Mouse (Mus musculus): ENCODE data around the gene Rab10. TPM values are rescaled to one million over a fixed set of nuclear protein-coding genes. Genes with fewer than 3 reads are reported as not detected.

Gene Rab10
- polyA plus RNA-seq, 1 experiment from 2014 or later: 68.9 TPM

- H3K27ac ChIP-seq (ENCODE audit: low read depth, low read length): no peak overlapping the region
- no peak overlapping the region for H3K4me3 ChIP-seq (ENCODE audit: low read depth, low read length)
- H3K9me3 ChIP-seq (replicated peaks; ENCODE audit: control insufficient read depth, low read length): no peaks in the 10 kb centered on the region
- no peak for ATAC-seq (replicated peaks; ENCODE audit: insufficient number of reproducible peaks, low FRiP score, low TSS enrichment)
- H3K36me3 ChIP-seq (ENCODE audit: control insufficient read depth, insufficient read depth, low read length): 0 out of 2 replicates have a peak, but pooled peaks cover 2% of the 10 kb centered on the region
- H3K4me1 ChIP-seq (ENCODE audit: control insufficient read depth, insufficient read depth, low read length): no peaks in the 10 kb centered on the region
- 52% methylated on average over 1 of the region's 1 CpGs for WGBS (ENCODE audit: insufficient replicate concordance)
- no peaks in the 10 kb centered on the region for H3K27me3 ChIP-seq (ENCODE audit: control insufficient read depth, insufficient read depth, low read length)
- H3K9ac ChIP-seq (ENCODE audit: low read depth, low read length): no peak overlapping the region
- H3K4me2 ChIP-seq: no peak overlapping the region
Measured at GRCm38 (mm10) chr12:3285919-3286318, 23.9 kb downstream of the Rab10 start.

GRCm38 (mm10) chr12:3285377-3285776 is 24.4 kb downstream of the Rab10 start:
- no peaks in the 10 kb centered on the region for H3K27me3 ChIP-seq (ENCODE audit: control insufficient read depth, insufficient read depth, low read length)
- no peaks in the 10 kb centered on the region for H3K4me1 ChIP-seq (ENCODE audit: control insufficient read depth, insufficient read depth, low read length)
- WGBS (ENCODE audit: insufficient replicate concordance): 76% methylated on average over 6 of the region's 6 CpGs
- H3K9ac ChIP-seq (ENCODE audit: low read depth, low read length): no peak overlapping the region
- peak overlapping the region; percentile 32; the same call in 1 of the 2 replicates for H3K4me2 ChIP-seq
- no peaks in the 10 kb centered on the region for H3K36me3 ChIP-seq (ENCODE audit: control insufficient read depth, insufficient read depth, low read length)
- peak overlapping the region; percentile 46; the same call in 1 of the 2 replicates for H3K27ac ChIP-seq (ENCODE audit: low read depth, low read length)
- no peak overlapping the region for H3K4me3 ChIP-seq (ENCODE audit: low read depth, low read length)
- H3K9me3 ChIP-seq (replicated peaks; ENCODE audit: control insufficient read depth, low read length): no peaks in the 10 kb centered on the region
- ATAC-seq (replicated peaks; ENCODE audit: insufficient number of reproducible peaks, low FRiP score, low TSS enrichment): no peak

GRCm38 (mm10) chr12:3284463-3284862 is 25.3 kb downstream of the Rab10 start:
- no peaks in the 10 kb centered on the region for H3K9me3 ChIP-seq (replicated peaks; ENCODE audit: control insufficient read depth, low read length)
- H3K9ac ChIP-seq (ENCODE audit: low read depth, low read length): no peak overlapping the region
- no peaks in the 10 kb centered on the region for H3K36me3 ChIP-seq (ENCODE audit: control insufficient read depth, insufficient read depth, low read length)
- no peak overlapping the region for H3K27ac ChIP-seq (ENCODE audit: low read depth, low read length)
- no peak overlapping the region for H3K4me2 ChIP-seq
- H3K4me1 ChIP-seq (ENCODE audit: control insufficient read depth, insufficient read depth, low read length): no peaks in the 10 kb centered on the region
- ATAC-seq (replicated peaks; ENCODE audit: insufficient number of reproducible peaks, low FRiP score, low TSS enrichment): no peak
- H3K4me3 ChIP-seq (ENCODE audit: low read depth, low read length): no peak overlapping the region
- WGBS (ENCODE audit: insufficient replicate concordance): 80% methylated on average over 2 of the region's 2 CpGs
- H3K27me3 ChIP-seq (ENCODE audit: control insufficient read depth, insufficient read depth, low read length): no peaks in the 10 kb centered on the region

GRCm38 (mm10) chr12:3283829-3284440 is 25.8 kb downstream of the Rab10 start:
- no peak overlapping the region for H3K4me3 ChIP-seq (ENCODE audit: low read depth, low read length)
- no peaks in the 10 kb centered on the region for H3K4me1 ChIP-seq (ENCODE audit: control insufficient read depth, insufficient read depth, low read length)
- no peaks in the 10 kb centered on the region for H3K27me3 ChIP-seq (ENCODE audit: control insufficient read depth, insufficient read depth, low read length)
- no peaks in the 10 kb centered on the region for H3K36me3 ChIP-seq (ENCODE audit: control insufficient read depth, insufficient read depth, low read length)
- 75% methylated on average over 4 of the region's 4 CpGs for WGBS (ENCODE audit: insufficient replicate concordance)
- H3K9ac ChIP-seq (ENCODE audit: low read depth, low read length): no peak overlapping the region
- H3K4me2 ChIP-seq: no peak overlapping the region
- no peak for ATAC-seq (replicated peaks; ENCODE audit: insufficient number of reproducible peaks, low FRiP score, low TSS enrichment)
- no peaks in the 10 kb centered on the region for H3K9me3 ChIP-seq (replicated peaks; ENCODE audit: control insufficient read depth, low read length)
- no peak overlapping the region for H3K27ac ChIP-seq (ENCODE audit: low read depth, low read length)

- Histone ChIP-seq H3K36me3 (ENCODE audit: control insufficient read depth, insufficient read depth, low read length) (no peaks in the 10 kb centered on the region), H3K4me1 (ENCODE audit: control insufficient read depth, insufficient read depth, low read length) (no peaks in the 10 kb centered on the region), H3K4me2 (no peak overlapping the region), H3K4me3 (ENCODE audit: low read depth, low read length) (no peak overlapping the region), H3K9ac (ENCODE audit: low read depth, low read length) (no peak overlapping the region), H3K27me3 (ENCODE audit: control insufficient read depth, insufficient read depth, low read length) (no peaks in the 10 kb centered on the region), H3K27ac (ENCODE audit: low read depth, low read length) (no peak overlapping the region; the same call in 1 of the 2 replicates), H3K9me3 (replicated peaks; ENCODE audit: control insufficient read depth, low read length) (no peaks in the 10 kb centered on the region)
- WGBS (ENCODE audit: insufficient replicate concordance): 68% methylated on average over 1 of the region's 1 CpGs
- ATAC-seq (replicated peaks; ENCODE audit: insufficient number of reproducible peaks, low FRiP score, low TSS enrichment): no peak
Measured at GRCm38 (mm10) chr12:3282954-3283353, 26.8 kb downstream of the Rab10 start.

- no peaks in the 10 kb centered on the region for H3K36me3 ChIP-seq (ENCODE audit: control insufficient read depth, insufficient read depth, low read length)
- ATAC-seq (replicated peaks; ENCODE audit: insufficient number of reproducible peaks, low FRiP score, low TSS enrichment): no peak
- H3K9me3 ChIP-seq (replicated peaks; ENCODE audit: control insufficient read depth, low read length): no peaks in the 10 kb centered on the region
- no peak overlapping the region for H3K4me3 ChIP-seq (ENCODE audit: low read depth, low read length)
- 81% methylated on average over 2 of the region's 2 CpGs for WGBS (ENCODE audit: insufficient replicate concordance)
- no peak overlapping the region for H3K27ac ChIP-seq (ENCODE audit: low read depth, low read length)
- H3K27me3 ChIP-seq (ENCODE audit: control insufficient read depth, insufficient read depth, low read length): no peaks in the 10 kb centered on the region
- no peak overlapping the region for H3K4me2 ChIP-seq
- H3K9ac ChIP-seq (ENCODE audit: low read depth, low read length): no peak overlapping the region
- no peaks in the 10 kb centered on the region for H3K4me1 ChIP-seq (ENCODE audit: control insufficient read depth, insufficient read depth, low read length)
Measured at GRCm38 (mm10) chr12:3282520-3282919, 27.2 kb downstream of the Rab10 start.

- Histone ChIP-seq H3K9ac (ENCODE audit: low read depth, low read length) (no peak overlapping the region), H3K27me3 (ENCODE audit: control insufficient read depth, insufficient read depth, low read length) (no peaks in the 10 kb centered on the region), H3K9me3 (replicated peaks; ENCODE audit: control insufficient read depth, low read length) (no peaks in the 10 kb centered on the region), H3K4me3 (ENCODE audit: low read depth, low read length) (no peak overlapping the region), H3K4me1 (ENCODE audit: control insufficient read depth, insufficient read depth, low read length) (no peaks in the 10 kb centered on the region), H3K36me3 (ENCODE audit: control insufficient read depth, insufficient read depth, low read length) (no peaks in the 10 kb centered on the region), H3K27ac (ENCODE audit: low read depth, low read length) (no peak overlapping the region), H3K4me2 (no peak overlapping the region)
- WGBS (ENCODE audit: insufficient replicate concordance): 75% methylated on average over 2 of the region's 2 CpGs
- ATAC-seq (replicated peaks; ENCODE audit: insufficient number of reproducible peaks, low FRiP score, low TSS enrichment): no peak
Measured at GRCm38 (mm10) chr12:3278880-3279339, 30.9 kb downstream of the Rab10 start.

- H3K36me3 ChIP-seq (ENCODE audit: control insufficient read depth, insufficient read depth, low read length): no peaks in the 10 kb centered on the region
- H3K4me3 ChIP-seq (ENCODE audit: low read depth, low read length): no peak overlapping the region
- no peak overlapping the region for H3K27ac ChIP-seq (ENCODE audit: low read depth, low read length)
- H3K9me3 ChIP-seq (replicated peaks; ENCODE audit: control insufficient read depth, low read length): no peaks in the 10 kb centered on the region
- H3K4me1 ChIP-seq (ENCODE audit: control insufficient read depth, insufficient read depth, low read length): no peaks in the 10 kb centered on the region
- H3K27me3 ChIP-seq (ENCODE audit: control insufficient read depth, insufficient read depth, low read length): no peaks in the 10 kb centered on the region
- no peak for ATAC-seq (replicated peaks; ENCODE audit: insufficient number of reproducible peaks, low FRiP score, low TSS enrichment)
- no peak overlapping the region for H3K4me2 ChIP-seq
- no peak overlapping the region for H3K9ac ChIP-seq (ENCODE audit: low read depth, low read length)
Measured at GRCm38 (mm10) chr12:3270818-3271217, 39.0 kb downstream of the Rab10 start.

GRCm38 (mm10) chr12:3267397-3267796 is 42.4 kb downstream of the Rab10 start:
- no peak overlapping the region for H3K4me2 ChIP-seq
- WGBS (ENCODE audit: insufficient replicate concordance): 82% methylated on average over 2 of the region's 2 CpGs

More at GRCm38 (mm10) chr12:3267397-3267796, 42.4 kb downstream of the Rab10 start:
- ATAC-seq (replicated peaks; ENCODE audit: insufficient number of reproducible peaks, low FRiP score, low TSS enrichment): no peak
- Histone ChIP-seq H3K9me3 (replicated peaks; ENCODE audit: control insufficient read depth, low read length) (no peaks in the 10 kb centered on the region), H3K27me3 (ENCODE audit: control insufficient read depth, insufficient read depth, low read length) (no peaks in the 10 kb centered on the region), H3K4me1 (ENCODE audit: control insufficient read depth, insufficient read depth, low read length) (no peaks in the 10 kb centered on the region), H3K36me3 (ENCODE audit: control insufficient read depth, insufficient read depth, low read length) (0 out of 2 replicates have a peak, but pooled peaks cover 2% of the 10 kb centered on the region), H3K27ac (ENCODE audit: low read depth, low read length) (no peak overlapping the region), H3K9ac (ENCODE audit: low read depth, low read length) (no peak overlapping the region), H3K4me3 (ENCODE audit: low read depth, low read length) (no peak overlapping the region)
